Comparison of ENCODE assay signal across 9 mouse cellular contexts in the genomic region with DNA sequence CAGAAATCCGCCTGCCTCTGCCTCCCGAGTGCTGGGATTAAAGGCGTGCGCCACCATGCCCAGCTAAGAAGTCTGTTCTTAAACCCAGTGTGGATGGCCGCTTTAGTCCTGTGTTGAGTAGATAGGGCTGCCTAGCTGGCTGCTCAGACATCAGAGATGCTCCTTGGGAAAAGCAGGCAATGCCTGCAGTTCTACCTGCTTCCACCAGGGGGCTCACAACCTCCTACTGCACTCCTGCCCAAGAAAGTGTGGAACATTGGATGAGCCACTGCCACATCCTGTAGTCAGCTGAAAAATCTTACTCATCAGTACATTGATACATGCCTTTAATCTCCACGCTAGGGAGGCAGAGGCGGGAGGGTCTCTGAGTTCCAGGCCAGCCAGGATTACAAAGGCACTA. TPM values are rescaled to one million over a fixed set of nuclear protein-coding genes. Genes with fewer than 3 reads are reported as not detected.
DNase-seq lines count a peak whose midpoint lies in the region; ATAC-seq and TF ChIP-seq lines count a peak whose summit lies in the region.
"Had no signal": no experiment of that assay in that cellular context is flagged by ENCODE, and none has a peak within 500 bp of the region (broad histone marks: within the 10 kb centered on the region; RNA-seq: fewer than 3 reads in every experiment).

No protein-coding gene starts in this region.

- H3K79me2 ChIP-seq in C2C12 (ENCODE audit: control insufficient read depth, insufficient read depth): no peaks in the 10 kb centered on the region

- peak; percentile 87 for TF ChIP-seq CTCF in C2C12 (IDR thresholded peaks at IDR 0.05; ENCODE audit: control insufficient read depth, insufficient read depth, insufficient read length)
- peak; percentile 94 for TF ChIP-seq CTCF in bone marrow, adult 2 months (IDR thresholded peaks at IDR 0.05; ENCODE audit: control insufficient read depth, insufficient read depth, low read length)
- TF ChIP-seq CTCF in embryonic fibroblast, embryonic 13.5 days (IDR thresholded peaks at IDR 0.05; ENCODE audit: borderline replicate concordance, insufficient read depth, low read length): peak; percentile 71; the same call in 1 of the 2 replicates
- peak; percentile 98 for TF ChIP-seq CTCF in midbrain, postnatal 0 days (IDR thresholded peaks at IDR 0.05)

- TF ChIP-seq POLR2A in bone marrow, adult 2 months (IDR thresholded peaks at IDR 0.05; ENCODE audit: borderline replicate concordance, control insufficient read depth, low read depth, low read length): no peak
- TF ChIP-seq POLR2A in embryonic fibroblast, embryonic 13.5 days (IDR thresholded peaks at IDR 0.05; ENCODE audit: low read depth, low read length): no peak

- no peaks in the 10 kb centered on the region for H3K9me3 ChIP-seq in heart, embryonic 10.5 days
- H3K9me3 ChIP-seq in midbrain, postnatal 0 days (ENCODE audit: low read length): no peaks in the 10 kb centered on the region
- H3K9me3 ChIP-seq: embryonic facial prominence, embryonic 13.5 days had no signal

- no peak for DNase-seq in heart, embryonic 10.5 days (ENCODE audit: low spot score)
- peak; percentile 90 for DNase-seq in kidney, adult 9 months
- DNase-seq in liver: peak; percentile 68
- DNase-seq in midbrain, postnatal 0 days (ENCODE audit: low spot score): peak; percentile 87
- peak; percentile 56 to 64 for DNase-seq in spleen, postnatal 36 days (ENCODE audit: low spot score in 2 of 2)

- no peak overlapping the region for H3K4me2 ChIP-seq in midbrain, postnatal 0 days (ENCODE audit: low read depth, low read length, poor library complexity, severe bottlenecking)
- H3K4me2 ChIP-seq: embryonic facial prominence, embryonic 13.5 days had no signal

- H3K36me3 ChIP-seq in C2C12 (ENCODE audit: control insufficient read depth, insufficient read depth): peaks cover 56% of the 10 kb centered on the region
- H3K36me3 ChIP-seq in heart, embryonic 10.5 days: peaks cover 79% of the 10 kb centered on the region
- peaks cover 49% of the 10 kb centered on the region for H3K36me3 ChIP-seq in midbrain, postnatal 0 days (ENCODE audit: insufficient read depth, low read length)

- peak; percentile 38; the same call in 1 of the 2 replicates for ATAC-seq in midbrain, postnatal 0 days (ENCODE audit: low FRiP score)

- H3ac ChIP-seq in C2C12 (ENCODE audit: control insufficient read depth, insufficient read length, low read depth): no peak overlapping the region

- no peak overlapping the region; the same call in 1 of the 2 replicates for H3K27ac ChIP-seq in bone marrow, adult 2 months (ENCODE audit: control insufficient read depth, insufficient read depth, low read depth, low read length, poor library complexity)
- no peak overlapping the region for H3K27ac ChIP-seq in embryonic fibroblast, embryonic 13.5 days (ENCODE audit: insufficient read depth, low read length)
- H3K27ac ChIP-seq in heart, embryonic 10.5 days: peak overlapping the region; percentile 80; the same call in 1 of the 2 replicates
- H3K27ac ChIP-seq in midbrain, postnatal 0 days (ENCODE audit: low read depth, low read length): peak overlapping the region; percentile 51
- H3K27ac ChIP-seq: embryonic facial prominence, embryonic 13.5 days had no signal

- no peaks in the 10 kb centered on the region for H3K27me3 ChIP-seq in C2C12 (ENCODE audit: control insufficient read depth, insufficient read depth, insufficient read length)
- 0 out of 2 replicates have a peak, but pooled peaks cover 7% of the 10 kb centered on the region for H3K27me3 ChIP-seq in heart, embryonic 10.5 days (ENCODE audit: insufficient read depth, poor library complexity, severe bottlenecking)
- H3K27me3 ChIP-seq in midbrain, postnatal 0 days (ENCODE audit: insufficient read depth, low read length): no peaks in the 10 kb centered on the region
- H3K27me3 ChIP-seq: embryonic facial prominence, embryonic 13.5 days had no signal

- peaks cover 2% of the 10 kb centered on the region for H3K4me1 ChIP-seq in bone marrow, adult 2 months (ENCODE audit: control insufficient read depth, insufficient read depth, low read length)
- no peaks in the 10 kb centered on the region for H3K4me1 ChIP-seq in embryonic fibroblast, embryonic 13.5 days (ENCODE audit: control insufficient read depth, insufficient read depth, low read length)
- peaks cover 43% of the 10 kb centered on the region for H3K4me1 ChIP-seq in heart, embryonic 10.5 days
- H3K4me1 ChIP-seq in midbrain, postnatal 0 days (ENCODE audit: insufficient read depth, low read length): no peaks in the 10 kb centered on the region

- 56% methylated on average over 7 of the region's 7 CpGs for WGBS in bone marrow, adult 2 months
- 41% methylated on average over 7 of the region's 7 CpGs for WGBS in heart, embryonic 10.5 days
- 36% methylated on average over 6 of the region's 7 CpGs for WGBS in midbrain, postnatal 0 days

- no peaks in the 10 kb centered on the region for H3K79me3 ChIP-seq in C2C12 (ENCODE audit: low read depth)

- H3K4me3 ChIP-seq in C2C12 (ENCODE audit: insufficient read depth, poor library complexity, severe bottlenecking): no peak overlapping the region
- no peak overlapping the region for H3K4me3 ChIP-seq in bone marrow, adult 2 months (replicated peaks; ENCODE audit: control insufficient read depth, low read depth, low read length)
- no peak overlapping the region for H3K4me3 ChIP-seq in embryonic fibroblast, embryonic 13.5 days (ENCODE audit: insufficient read depth, low read length)
- no peak overlapping the region for H3K4me3 ChIP-seq in heart, embryonic 10.5 days
- no peak overlapping the region for H3K4me3 ChIP-seq in midbrain, postnatal 0 days (ENCODE audit: low read depth, low read length)
- H3K4me3 ChIP-seq: embryonic facial prominence, embryonic 13.5 days had no signal

- no peak overlapping the region for H3K9ac ChIP-seq in midbrain, postnatal 0 days (replicated peaks; ENCODE audit: low read length, poor library complexity, severe bottlenecking)
- H3K9ac ChIP-seq: embryonic facial prominence, embryonic 13.5 days had no signal

TF ChIP-seq in C2C12, 6 proteins besides CTCF, POLR2A, EP300 and RAD21:
- TF ChIP-seq MAX (IDR thresholded peaks at IDR 0.05): peak; percentile 31
- TF ChIP-seq USF1 (IDR thresholded peaks at IDR 0.05; ENCODE audit: low read depth): no peak
- no peak for TF ChIP-seq MYOD1 (IDR thresholded peaks at IDR 0.05; ENCODE audit: control insufficient read depth, insufficient read length, low read depth)
- no peak for TF ChIP-seq FOSL1 (IDR thresholded peaks at IDR 0.05; ENCODE audit: insufficient read depth, low read length, poor library complexity, severe bottlenecking)
- no peak for TF ChIP-seq CEBPB (IDR thresholded peaks at IDR 0.05; ENCODE audit: low read depth)
- no peak for TF ChIP-seq MYOG (IDR thresholded peaks at IDR 0.05; ENCODE audit: control insufficient read depth, extremely low read depth, insufficient read length)

RNA-seq across cellular contexts. Expression of gene Gpd1, which starts 2.5 kb away (rescaled TPM):
- polyA plus RNA-seq in C2C12 (2012; fragmentation: generic; extraction: Trizol): 0.64 TPM
- polyA plus RNA-seq in bone marrow, adult 2 months (2011; ENCODE audit: insufficient read depth, insufficient read length, low replicate concordance, missing spikeins): 6.6 and 9.3 TPM in 2 replicates
- 0.53 and 0.54 TPM in 2 replicates for polyA plus RNA-seq in embryonic fibroblast, embryonic 13.5 days (2011; ENCODE audit: insufficient read length, low read depth, missing spikeins)
- polyA plus RNA-seq in heart, embryonic 10.5 days (2016; fragmentation: Nextera tagmentation; extraction: Ambion mirVana): 0.74 and 0.87 TPM in 2 replicates
- total RNA-seq in midbrain, postnatal 0 days (2014; rRNA removed): 2.8 and 3.3 TPM in 2 replicates
- 1.1 and 1.2 TPM in 2 replicates for polyA plus RNA-seq in midbrain, postnatal 0 days (2015; fragmentation: Nextera tagmentation; extraction: Ambion mirVana)

RNA-seq across cellular contexts. Expression of gene Gm17349, which starts 9.6 kb away (rescaled TPM):
- polyA plus RNA-seq in C2C12 (2012; fragmentation: generic; extraction: Trizol): not detected
- not detected in 2 replicates for polyA plus RNA-seq in bone marrow, adult 2 months (2011; ENCODE audit: insufficient read depth, insufficient read length, low replicate concordance, missing spikeins)
- not detected in 2 replicates for polyA plus RNA-seq in embryonic fibroblast, embryonic 13.5 days (2011; ENCODE audit: insufficient read length, low read depth, missing spikeins)
- not detected in 2 replicates for polyA plus RNA-seq in heart, embryonic 10.5 days (2016; fragmentation: Nextera tagmentation; extraction: Ambion mirVana)
- total RNA-seq in midbrain, postnatal 0 days (2014; rRNA removed): not detected in 2 replicates
- not detected in 2 replicates for polyA plus RNA-seq in midbrain, postnatal 0 days (2015; fragmentation: Nextera tagmentation; extraction: Ambion mirVana)
- polyA plus RNA-seq: embryonic facial prominence, embryonic 13.5 days had no signal

RNA-seq across cellular contexts. Expression of gene Cox14, which starts 10.6 kb away (rescaled TPM):
- 210 TPM for polyA plus RNA-seq in C2C12 (2012; fragmentation: generic; extraction: Trizol)
- polyA plus RNA-seq in bone marrow, adult 2 months (2011; ENCODE audit: insufficient read depth, insufficient read length, low replicate concordance, missing spikeins): 42.7 and 80.8 TPM in 2 replicates
- 58.2 and 66.5 TPM in 2 replicates for polyA plus RNA-seq in embryonic fibroblast, embryonic 13.5 days (2011; ENCODE audit: insufficient read length, low read depth, missing spikeins)
- 164 and 187 TPM in 2 replicates for polyA plus RNA-seq in heart, embryonic 10.5 days (2016; fragmentation: Nextera tagmentation; extraction: Ambion mirVana)
- total RNA-seq in midbrain, postnatal 0 days (2014; rRNA removed): 60.9 and 67.2 TPM in 2 replicates
- polyA plus RNA-seq in midbrain, postnatal 0 days (2015; fragmentation: Nextera tagmentation; extraction: Ambion mirVana): 165 and 180 TPM in 2 replicates

RNA-seq across cellular contexts. Expression of gene Smarcd1, which starts 12.9 kb away (rescaled TPM):
- 28.6 TPM for polyA plus RNA-seq in C2C12 (2012; fragmentation: generic; extraction: Trizol)
- 10.1 and 10.7 TPM in 2 replicates for polyA plus RNA-seq in bone marrow, adult 2 months (2011; ENCODE audit: insufficient read depth, insufficient read length, low replicate concordance, missing spikeins)
- polyA plus RNA-seq in embryonic fibroblast, embryonic 13.5 days (2011; ENCODE audit: insufficient read length, low read depth, missing spikeins): 28.1 and 36.8 TPM in 2 replicates
- 31.1 and 45.5 TPM in 2 replicates for polyA plus RNA-seq in heart, embryonic 10.5 days (2016; fragmentation: Nextera tagmentation; extraction: Ambion mirVana)
- 83.0 and 93.0 TPM in 2 replicates for total RNA-seq in midbrain, postnatal 0 days (2014; rRNA removed)
- 77.7 and 92.2 TPM in 2 replicates for polyA plus RNA-seq in midbrain, postnatal 0 days (2015; fragmentation: Nextera tagmentation; extraction: Ambion mirVana)

RNA-seq across cellular contexts. Expression of gene Asic1, which starts 44.7 kb away (rescaled TPM):
- 2.2 TPM for polyA plus RNA-seq in C2C12 (2012; fragmentation: generic; extraction: Trizol)
- polyA plus RNA-seq in bone marrow, adult 2 months (2011; ENCODE audit: insufficient read depth, insufficient read length, low replicate concordance, missing spikeins): 4.7 TPM in 1 of 2 replicates, not detected in the other
- polyA plus RNA-seq in embryonic fibroblast, embryonic 13.5 days (2011; ENCODE audit: insufficient read length, low read depth, missing spikeins): 0.65 and 1.0 TPM in 2 replicates
- 3.2 and 5.2 TPM in 2 replicates for polyA plus RNA-seq in heart, embryonic 10.5 days (2016; fragmentation: Nextera tagmentation; extraction: Ambion mirVana)
- total RNA-seq in midbrain, postnatal 0 days (2014; rRNA removed): 138 and 150 TPM in 2 replicates
- polyA plus RNA-seq in midbrain, postnatal 0 days (2015; fragmentation: Nextera tagmentation; extraction: Ambion mirVana): 37.3 and 42.1 TPM in 2 replicates

Comparison
In these comparisons a context has a peak if more than half of its experiments do, and no peak if none do; other contexts are left out.
1. H3K27ac ChIP-seq: peak in heart, embryonic 10.5 days (single experiment) and midbrain, postnatal 0 days (single experiment); none in bone marrow, adult 2 months (single experiment) and embryonic fibroblast, embryonic 13.5 days (single experiment).
2. Peak in every context shown above with its lines, with median percentiles within 50 percentile points of each other: CTCF ChIP-seq.